Mouse (Mus musculus): ENCODE results near the gene Nprl3. TPM values are rescaled to one million over a fixed set of nuclear protein-coding genes. Genes with fewer than 3 reads are reported as not detected.

Nprl3 gene
- total RNA-seq, 2 experiments from 2014 or later, result 43.6 to 45.6 TPM

Other genes starting within 250 kb of the Nprl3 start
- gene Il9r, start 67.4 kb downstream of the Nprl3 start, total RNA-seq (2021), result not detected
- gene Snrnp25, start 62.3 kb downstream of the Nprl3 start, total RNA-seq (2021), result 10 to 100 TPM; 24.5 to 29.0 TPM
- 10 to 100 TPM; 11.1 to 14.2 TPM for gene Rhbdf1, start 45.4 kb downstream of the Nprl3 start, total RNA-seq (2021)
- gene Mpg, start 41.2 kb downstream of the Nprl3 start, total RNA-seq (2021), result 10 to 100 TPM; 18.2 to 21.3 TPM
- not detected for gene Hba-x, start 8.7 kb upstream of the Nprl3 start, total RNA-seq (2021)
- gene Hba-a1, start 15.8 kb upstream of the Nprl3 start, total RNA-seq (2021), result 100 to 1,000 TPM; 348 to 459 TPM
- gene Hbq1b, start 19.3 kb upstream of the Nprl3 start, total RNA-seq (2021), result 1 to 10 TPM in 1 of 2 experiments, not detected in 1; 1.3 TPM
- 100 to 1,000 TPM; 308 to 397 TPM for gene Hba-a2, start 28.8 kb upstream of the Nprl3 start, total RNA-seq (2021)
- 1 to 10 TPM; 1.3 to 2.5 TPM for gene Hbq1a, start 32.4 kb upstream of the Nprl3 start, total RNA-seq (2021)
- gene Sh3pxd2b, start 80.1 kb upstream of the Nprl3 start, total RNA-seq (2021), result 10 to 100 TPM; 12.4 to 14.5 TPM
- gene Ubtd2, start 187.7 kb upstream of the Nprl3 start, total RNA-seq (2021), result 10 to 100 TPM; 44.0 to 50.1 TPM

All from left cerebral cortex, adult 18-20 months (tissue).